1 mouse cellular context compared by ENCODE assay signal in the genomic region with DNA sequence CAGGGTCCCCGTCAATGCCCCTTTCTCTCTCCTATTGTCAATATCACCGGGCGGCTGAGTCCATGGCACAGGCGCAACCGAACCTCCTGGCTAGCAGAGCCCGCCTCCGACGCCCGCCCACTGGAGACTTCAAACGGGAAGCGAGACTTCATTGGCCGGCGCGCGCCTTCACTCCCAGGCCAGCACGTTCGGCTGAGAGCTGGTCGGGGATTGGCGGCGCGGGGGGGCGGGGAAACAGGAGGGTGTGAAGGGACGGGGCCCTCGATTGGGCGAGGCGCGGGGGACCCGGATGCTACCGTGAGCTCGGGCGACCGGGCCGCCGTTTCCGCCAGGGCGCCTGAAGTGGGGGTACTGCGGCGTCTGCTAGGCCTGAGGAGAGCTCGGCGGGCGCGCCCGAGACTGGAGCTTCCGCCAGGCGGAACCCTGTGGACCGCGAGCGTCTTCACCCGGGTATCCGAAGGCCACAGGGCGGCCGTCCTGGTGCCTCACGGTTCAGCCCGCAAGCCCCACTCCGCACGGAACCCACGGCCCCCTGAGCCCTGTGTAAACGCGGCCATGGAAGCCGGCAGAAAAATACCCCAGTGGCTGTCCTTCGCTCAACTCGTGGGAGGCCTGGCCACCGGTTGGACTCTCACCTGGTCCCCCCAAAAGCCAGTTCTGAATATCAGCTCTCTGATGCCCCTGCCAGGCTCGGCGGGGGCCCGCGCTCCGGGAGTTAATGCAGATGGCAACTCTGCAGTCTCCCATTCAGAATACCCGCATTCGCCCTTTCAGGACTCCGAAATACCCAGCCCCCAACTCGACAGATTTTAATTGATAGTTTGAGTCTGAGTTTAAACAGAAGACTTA.
TF ChIP-seq lines count a peak whose summit lies in the region.

Ppp2r5e (minus strand) TSS at position 92 of the 849 bp plus-strand sequence.

TF ChIP-seq in MEL, 35 proteins besides CTCF, POLR2A, EP300 and RAD21 (continued from another document):
- TF ChIP-seq POLR2AphosphoS2 (IDR thresholded peaks at IDR 0.05; ENCODE audit: low read length) (peak; percentile 79; the same call in 1 of the 2 replicates), TCF12 (IDR thresholded peaks at IDR 0.05; ENCODE audit: low read depth, low read length) (peak; percentile 33), MAZ (IDR thresholded peaks at IDR 0.05; ENCODE audit: low read depth, low read length) (peak; percentile 67; the same call in 1 of the 2 replicates), GATA1 (IDR thresholded peaks at IDR 0.05; ENCODE audit: low read depth, low read length) (no peak), TAL1 (IDR thresholded peaks at IDR 0.05; ENCODE audit: low read length) (no peak), MXI1 (IDR thresholded peaks at IDR 0.05; ENCODE audit: low read depth, low read length) (peak; percentile 53), SIN3A (IDR thresholded peaks at IDR 0.05; ENCODE audit: low read length) (peak; percentile 41; the same call in 1 of the 2 replicates), USF1 (IDR thresholded peaks at IDR 0.05; ENCODE audit: low read depth, low read length) (no peak), ELF1 (IDR thresholded peaks at IDR 0.05; ENCODE audit: low read depth, low read length) (peak; percentile 73), TBP (IDR thresholded peaks at IDR 0.05; ENCODE audit: low read depth, low read length) (no peak; the same call in 1 of the 2 replicates), MAX (IDR thresholded peaks at IDR 0.05; ENCODE audit: low read length) (no peak; the same call in 1 of the 2 replicates), USF2 (IDR thresholded peaks at IDR 0.05; ENCODE audit: borderline replicate concordance in 1 of 2, insufficient read depth in 1 of 2, low read depth in 1 of 2, low read length in 2 of 2) (no peak), CHD2 (IDR thresholded peaks at IDR 0.05; ENCODE audit: low read length) (peak; percentile 53), ZKSCAN1 (IDR thresholded peaks at IDR 0.05; ENCODE audit: low read depth, low read length) (no peak), MYC (IDR thresholded peaks at IDR 0.05; ENCODE audit: low read depth, low read length) (peak; percentile 54; the same call in 1 of the 2 replicates)
